Mouse (Mus musculus) liver, postnatal 0 days (tissue): Measurements from ENCODE around the gene Pparg. TPM values are rescaled to one million over a fixed set of nuclear protein-coding genes. Genes with fewer than 3 reads are reported as not detected.

Experiments
- ATAC-seq: fragments of 200-750 bp; cut with Nextera tagmentation; 2 replicates; pipeline ENCODE4 v1.8.0; 2017; ENCODE audit warnings: mild to moderate bottlenecking, moderate library complexity
- DNase-seq: peaks from one replicate; pipeline ENCODE4 v3.0.0-alpha.2; 2016
- H3K27ac ChIP-seq: fragments of 300-500 bp; sonication (generic); 2 replicates; pipeline ENCODE4 v1.5.1; 2014; ENCODE audit warnings: antibody characterized with exemption, moderate library complexity, mild to moderate bottlenecking, low read depth
- H3K27me3 ChIP-seq: fragments of 300-500 bp; sonication (generic); 2 replicates; pipeline ENCODE4 v1.6.1; 2014; ENCODE audit warnings: low read length, control low read depth, mixed read lengths; ENCODE audit not compliant: insufficient read depth
- H3K36me3 ChIP-seq: fragments of 300-500 bp; sonication (generic); replicated peaks from 2 replicates; pipeline ENCODE4 v1.6.1; 2014; ENCODE audit warnings: mild to moderate bottlenecking, control low read depth, low read length, moderate library complexity, mixed read lengths; ENCODE audit not compliant: insufficient read depth
- H3K4me1 ChIP-seq: fragments of 300-500 bp; sonication (generic); 2 replicates; pipeline ENCODE4 v1.6.1; 2014; ENCODE audit warnings: antibody characterized with exemption, mild to moderate bottlenecking, control low read depth; ENCODE audit not compliant: insufficient read depth
- H3K4me2 ChIP-seq: fragments of 300-500 bp; sonication (generic); 2 replicates; pipeline ENCODE4 v1.6.1; 2014; ENCODE audit warnings: low read depth, mild to moderate bottlenecking, low read length, moderate library complexity, mixed read lengths
- H3K4me3 ChIP-seq: fragments of 300-500 bp; sonication (generic); 2 replicates; pipeline ENCODE4 v1.5.1; 2014; ENCODE audit warnings: low read depth, low read length
- H3K9ac ChIP-seq: fragments of 300-500 bp; sonication (generic); replicated peaks from 2 replicates; pipeline ENCODE4 v1.6.1; 2014; ENCODE audit warnings: mild to moderate bottlenecking, moderate library complexity
- H3K9me3 ChIP-seq: fragments of 300-500 bp; sonication (generic); 2 replicates; pipeline ENCODE4 v1.6.1; 2016; ENCODE audit warnings: mild to moderate bottlenecking, control low read depth, low read length, mixed read lengths
- CTCF ChIP-seq: sonication (generic); IDR thresholded peaks from 2 replicates; pipeline ENCODE4 v1.5.1; 2016; ENCODE audit warnings: antibody characterized with exemption, low read depth
- EP300 ChIP-seq: IDR thresholded peaks from 2 replicates; pipeline ENCODE4 v1.6.1; 2016; ENCODE audit warnings: antibody characterized with exemption, low read depth, mild to moderate bottlenecking
- WGBS: fragments of 180-500 bp; shearing (Covaris S2); extraction: QIAGEN DNeasy Blood & Tissue Kit; methylation state at CpG from one replicate; pipeline ENCODE4 v1.1.7; 2014; ENCODE audit not compliant: insufficient replicate concordance; 5-methylcytosine and 5-hydroxymethylcytosine counted together
- polyA plus RNA-seq: library from polyadenylated mRNA; unstranded; fragments of >200 nt; fragmentation: Nextera tagmentation; extraction: Ambion mirVana; gene quantifications from 2 replicates; pipeline ENCODE4 v1.2.1, GENCODE M21; 2015

Pparg gene
- polyA plus RNA-seq, 1 experiment from 2014 or later = 4.9 TPM

DNA sequence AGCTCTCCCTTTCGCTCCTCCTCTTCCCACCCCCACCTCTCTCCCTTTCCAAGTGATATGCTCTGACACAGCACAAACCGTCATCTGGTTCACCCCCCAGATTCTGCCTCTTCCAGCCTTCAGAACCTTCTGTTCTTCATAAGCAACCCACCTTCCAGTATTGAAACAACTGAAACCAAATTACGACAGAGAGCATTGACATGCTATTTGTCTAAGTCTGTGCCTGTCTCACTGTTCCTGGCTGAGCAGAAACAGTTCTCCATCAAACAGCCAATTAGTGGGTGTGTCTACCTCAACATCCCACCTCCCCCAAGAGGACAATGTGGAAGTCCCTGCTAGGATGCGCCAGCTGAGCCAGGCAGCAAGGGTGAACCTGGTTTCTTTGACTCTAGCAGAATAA lies 157.2 kb downstream of the Pparg start:
- DNase-seq = no peak
- H3K4me2 ChIP-seq = no peak overlapping the region
- no peak for ATAC-seq
- H3K36me3 ChIP-seq = no peaks in the 10 kb centered on the region
- H3K4me1 ChIP-seq = peaks cover 15% of the 10 kb centered on the region
- WGBS = 41% methylated on average over 4 of the region's 4 CpGs
- no peak overlapping the region for H3K27ac ChIP-seq
- no peaks in the 10 kb centered on the region for H3K27me3 ChIP-seq
- TF ChIP-seq EP300 = no peak
- no peak for TF ChIP-seq CTCF
- H3K9ac ChIP-seq = no peak overlapping the region
- H3K4me3 ChIP-seq = no peak overlapping the region
- H3K9me3 ChIP-seq = no peaks in the 10 kb centered on the region

DNA sequence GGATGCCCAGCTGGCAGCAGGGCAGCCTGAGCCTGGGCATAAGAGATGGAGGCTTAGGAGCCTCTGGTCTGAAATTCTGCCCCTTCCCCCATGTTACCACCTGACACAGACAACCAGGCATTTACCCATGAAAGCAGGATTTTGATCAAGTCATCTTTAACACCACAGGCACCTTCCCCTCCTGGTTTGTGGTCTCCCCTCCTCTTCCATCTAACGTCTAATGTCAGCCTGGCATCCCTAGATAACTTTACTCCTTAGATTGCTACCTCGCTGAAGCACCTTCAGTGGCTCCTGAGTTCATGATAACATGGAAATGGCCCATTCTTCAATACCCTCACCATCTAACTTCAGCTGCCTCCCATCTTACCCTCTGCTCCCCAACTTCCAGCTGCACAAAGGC lies 157.6 kb downstream of the Pparg start:
- Histone ChIP-seq H3K4me3 (no peak overlapping the region), H3K4me2 (no peak overlapping the region), H3K27me3 (no peaks in the 10 kb centered on the region), H3K36me3 (no peaks in the 10 kb centered on the region), H3K4me1 (peaks cover 16% of the 10 kb centered on the region), H3K9me3 (no peaks in the 10 kb centered on the region), H3K27ac (peak overlapping the region; percentile 31; the same call in 1 of the 2 replicates), H3K9ac (no peak overlapping the region)
- DNase-seq (no peak), ATAC-seq (no peak)
- TF ChIP-seq CTCF (no peak), EP300 (no peak)
- WGBS = 39% methylated on average over 2 of the region's 2 CpGs

GRCm38 (mm10) chr6:115519275-115519699 lies 158.5 kb downstream of the Pparg start:
- TF ChIP-seq EP300 (no peak), CTCF (no peak)
- no peaks in the 10 kb centered on the region for H3K9me3 ChIP-seq
- H3K27me3 ChIP-seq = no peaks in the 10 kb centered on the region
- no peak overlapping the region for H3K9ac ChIP-seq
- peak overlapping the region; percentile 48; the same call in 1 of the 2 replicates for H3K27ac ChIP-seq
- WGBS = 23% methylated on average over 12 of the region's 12 CpGs
- peak overlapping the region; percentile 11 for H3K4me2 ChIP-seq
- peak; percentile 72 for DNase-seq
- H3K4me1 ChIP-seq = peaks cover 20% of the 10 kb centered on the region
- H3K4me3 ChIP-seq = no peak overlapping the region
- ATAC-seq = peak; percentile 62
- H3K36me3 ChIP-seq = no peaks in the 10 kb centered on the region

DNA sequence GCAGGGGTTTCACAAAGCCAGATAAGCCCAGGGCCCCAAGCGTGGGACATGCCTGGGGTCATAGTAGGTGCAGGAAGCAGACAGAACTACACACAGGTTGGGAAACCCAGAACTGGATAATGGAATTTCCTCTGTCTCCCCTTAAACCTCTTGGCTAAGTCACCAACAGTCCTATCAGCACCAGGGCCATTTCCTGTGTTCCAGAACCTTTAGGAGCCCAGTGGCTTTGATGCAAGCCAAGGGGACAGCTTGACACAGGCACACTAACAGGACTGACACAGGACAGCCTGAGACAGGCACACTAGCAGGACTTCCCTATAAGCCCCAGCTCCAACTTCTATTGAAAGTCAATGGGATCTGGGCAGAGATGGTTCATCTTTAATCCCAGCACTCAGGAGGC lies 161.2 kb downstream of the Pparg start:
- H3K9ac ChIP-seq = no peak overlapping the region
- H3K36me3 ChIP-seq = no peaks in the 10 kb centered on the region
- peaks cover 20% of the 10 kb centered on the region for H3K4me1 ChIP-seq
- H3K9me3 ChIP-seq = no peaks in the 10 kb centered on the region
- H3K27ac ChIP-seq = no peak overlapping the region
- H3K4me3 ChIP-seq = no peak overlapping the region
- ATAC-seq = no peak
- H3K27me3 ChIP-seq = no peaks in the 10 kb centered on the region
- no peak for TF ChIP-seq EP300
- TF ChIP-seq CTCF = no peak
- WGBS = 54% methylated on average over 1 of the region's 1 CpGs
- DNase-seq = no peak
- H3K4me2 ChIP-seq = no peak overlapping the region

- Histone ChIP-seq H3K36me3 (no peaks in the 10 kb centered on the region), H3K4me1 (peaks cover 20% of the 10 kb centered on the region), H3K27me3 (no peaks in the 10 kb centered on the region), H3K4me3 (no peak overlapping the region), H3K4me2 (no peak overlapping the region), H3K9me3 (no peaks in the 10 kb centered on the region), H3K27ac (peak overlapping the region; percentile 34; the same call in 1 of the 2 replicates), H3K9ac (no peak overlapping the region)
- WGBS = 55% methylated on average over 6 of the region's 6 CpGs
- peak; percentile 16; the same call in 1 of the 2 replicates for ATAC-seq
- DNase-seq = no peak
- no peak for TF ChIP-seq CTCF
- TF ChIP-seq EP300 = no peak
Measured at GRCm38 (mm10) chr6:115522691-115523146, 162.0 kb downstream of the Pparg start.

DNA sequence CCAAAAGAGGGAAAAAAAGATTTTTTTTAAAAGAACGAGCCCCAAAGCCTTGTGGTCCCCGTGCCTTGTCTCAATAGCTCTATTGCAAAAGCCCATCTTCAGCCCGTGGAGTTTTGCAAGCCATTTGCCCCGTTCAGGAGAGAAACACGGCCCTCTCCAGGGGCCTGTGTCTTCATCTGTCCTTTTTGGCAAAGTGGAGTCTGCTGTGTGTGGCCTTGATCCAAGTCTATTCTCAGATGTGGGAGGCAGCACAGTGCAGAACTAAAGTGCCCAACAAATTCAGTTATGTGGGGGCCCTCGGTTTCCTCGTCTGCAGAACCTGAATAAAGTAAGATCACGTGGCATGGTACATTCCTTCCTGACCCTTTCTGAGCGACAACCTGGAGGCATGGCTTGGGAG lies 162.4 kb downstream of the Pparg start:
- H3K4me3 ChIP-seq = no peak overlapping the region
- H3K9ac ChIP-seq = no peak overlapping the region
- 50% methylated on average over 9 of the region's 9 CpGs for WGBS
- no peak for TF ChIP-seq EP300
- TF ChIP-seq CTCF = no peak
- H3K27me3 ChIP-seq = no peaks in the 10 kb centered on the region
- DNase-seq (no peak), ATAC-seq (no peak)
- H3K4me2 ChIP-seq = no peak overlapping the region
- H3K9me3 ChIP-seq = no peaks in the 10 kb centered on the region
- 0 out of 2 replicates have a peak overlapping the region, but pooled peaks have one; percentile 34 for H3K27ac ChIP-seq
- no peaks in the 10 kb centered on the region for H3K36me3 ChIP-seq
- H3K4me1 ChIP-seq = peaks cover 17% of the 10 kb centered on the region
